Mouse (Mus musculus) ES-Bruce4 (cell line): ENCODE results near the gene Xpo5.

Experiments
- CTCF ChIP-seq: IDR thresholded peaks from one replicate; pipeline ENCODE4 v1.8.1; 2011; ENCODE audit warnings: low read depth, low read length
- POLR2A ChIP-seq: IDR thresholded peaks from one replicate; pipeline ENCODE4 v1.8.1; 2011; ENCODE audit warnings: low read length; ENCODE audit not compliant: insufficient read depth

GRCm38 (mm10) chr17:46272058-46272457 is 69.5 kb downstream of the Xpo5 start:
- TF ChIP-seq CTCF (no peak), POLR2A (no peak)
